Mouse (Mus musculus): Measurements from ENCODE around the gene Adamtsl5.

DNA sequence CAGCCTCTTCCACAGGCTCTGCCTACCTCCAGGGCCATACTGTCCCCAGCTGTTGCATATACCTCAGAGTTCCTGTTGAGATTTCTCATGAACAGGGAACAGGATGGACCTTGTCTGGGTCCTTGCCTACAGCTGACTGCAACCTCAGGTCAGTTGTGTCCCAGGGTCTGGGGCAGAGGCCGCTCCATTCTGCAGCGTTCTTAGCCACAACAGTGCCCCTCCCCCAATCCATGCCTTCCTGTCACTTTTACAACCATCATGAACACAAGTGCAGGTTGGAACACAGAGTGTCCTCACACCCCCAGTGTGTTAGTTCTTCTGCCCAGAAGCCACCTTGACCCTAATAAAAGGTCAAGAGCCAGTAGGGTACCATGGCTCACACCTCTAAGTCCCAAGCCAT, 40.5 kb upstream of the Adamtsl5 start:
- TF ChIP-seq CTCF (IDR thresholded peaks at IDR 0.05; ENCODE audit: low read depth) (no peak), EP300 (IDR thresholded peaks at IDR 0.05; ENCODE audit: low read depth) (no peak)

Data from heart, postnatal 0 days (tissue).